Mouse (Mus musculus): ENCODE data around the gene Map2k6.
"Not testable (repeated sequence)": the region's sequence is repeated elsewhere in the genome, so short reads cannot be mapped to it uniquely, and the experiment has no call there.

Gene Map2k6

GRCm38 (mm10) chr11:110398553-110399239 lies at the start of gene Map2k6:
TSS of gene Map2k6 (plus strand) at chr11:110399122.
- peak; percentile 81 to 88 for DNase-seq

DNA sequence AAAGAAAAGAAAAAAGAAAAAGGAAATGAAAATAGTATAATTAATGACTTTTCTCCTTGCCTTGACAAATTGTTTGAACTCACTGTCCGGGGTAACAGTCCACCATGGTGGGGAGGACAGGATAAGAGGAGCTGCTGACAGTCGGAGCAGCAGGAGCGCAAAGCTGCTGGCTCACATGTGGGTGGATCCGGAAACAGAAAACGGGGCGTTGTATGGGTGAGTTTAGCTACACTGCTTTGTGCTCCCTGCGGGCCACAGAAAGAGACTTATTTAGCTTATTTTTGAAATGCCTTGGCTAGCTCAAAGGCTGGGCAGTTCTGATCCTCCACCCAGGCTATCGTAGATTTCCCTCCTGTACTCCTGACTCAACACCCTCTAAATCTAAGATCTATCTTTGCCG lies 44.7 kb upstream of the Map2k6 start:
- no peak for DNase-seq

- not testable (repeated sequence) for DNase-seq
Observed at GRCm38 (mm10) chr11:110355131-110355530, 43.8 kb upstream of the Map2k6 start.

GRCm38 (mm10) chr11:110357756-110358551 lies 41.0 kb upstream of the Map2k6 start:
- peak; percentile 30 to 69 for DNase-seq

DNA sequence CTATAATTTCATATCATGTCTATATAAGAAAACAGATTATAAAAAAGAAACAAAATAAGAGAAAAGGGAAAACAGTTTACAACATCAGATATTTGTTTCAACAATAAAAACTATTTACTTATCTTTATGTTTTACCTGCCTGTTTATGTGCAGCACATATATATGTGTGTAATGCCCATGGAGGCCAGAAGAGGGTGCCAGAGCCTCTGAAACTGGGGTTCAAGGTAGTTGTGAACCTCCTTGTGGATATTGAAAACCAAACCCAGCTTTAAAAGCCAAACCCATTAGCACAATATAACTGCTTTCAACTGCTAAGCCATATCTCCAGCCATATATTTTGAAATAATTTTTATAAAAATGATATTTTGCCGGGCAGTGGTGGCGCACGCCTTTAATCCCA lies 33.9 kb upstream of the Map2k6 start:
- DNase-seq: peak in 1 of 2 experiments; percentile 41

DNA sequence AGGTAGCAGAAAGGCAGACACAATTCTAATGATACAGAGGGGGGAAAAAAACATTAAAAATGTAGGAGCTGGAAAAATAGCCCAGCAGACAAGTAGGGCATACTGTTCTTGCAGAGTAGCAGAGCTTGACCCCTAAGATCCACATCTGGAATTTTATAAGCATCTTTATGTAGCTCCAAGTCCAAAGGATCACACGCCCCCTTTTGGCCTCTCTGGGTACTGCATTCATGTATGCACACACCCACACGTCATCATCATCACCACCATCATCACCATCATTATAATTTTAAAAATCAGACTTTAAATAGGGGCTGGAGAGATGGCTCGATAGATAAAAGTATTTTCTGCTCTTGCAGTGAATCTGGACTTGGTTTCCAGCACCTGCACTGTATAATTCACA lies 32.0 kb upstream of the Map2k6 start:
- DNase-seq: no peak

- DNase-seq: no peak
Observed at GRCm38 (mm10) chr11:110367638-110368037, 31.3 kb upstream of the Map2k6 start.

GRCm38 (mm10) chr11:110369312-110370019 lies 29.5 kb upstream of the Map2k6 start:
- no peak for DNase-seq

DNA sequence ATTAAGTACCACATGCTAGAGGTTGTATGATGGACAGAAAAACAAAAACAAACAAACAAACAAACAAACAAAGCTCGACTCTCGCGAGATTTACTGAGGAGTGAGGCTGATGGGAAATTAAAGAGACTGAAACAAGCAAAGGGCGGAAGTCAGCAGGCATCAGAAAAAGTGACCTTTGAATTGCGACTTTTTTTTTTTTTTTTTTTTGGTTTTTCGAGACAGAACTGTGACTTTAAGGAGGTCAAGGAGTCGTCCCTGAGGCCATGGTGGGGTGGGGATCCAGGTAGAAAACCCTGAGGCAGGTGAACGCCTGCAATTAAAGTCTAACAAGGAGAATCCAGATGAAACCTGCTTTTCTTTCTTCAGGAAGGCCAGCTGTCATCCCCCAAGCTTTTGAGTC lies 27.1 kb upstream of the Map2k6 start:
- no peak for DNase-seq

- DNase-seq: no peak
Observed at GRCm38 (mm10) chr11:110372266-110372954, 26.5 kb upstream of the Map2k6 start.

DNA sequence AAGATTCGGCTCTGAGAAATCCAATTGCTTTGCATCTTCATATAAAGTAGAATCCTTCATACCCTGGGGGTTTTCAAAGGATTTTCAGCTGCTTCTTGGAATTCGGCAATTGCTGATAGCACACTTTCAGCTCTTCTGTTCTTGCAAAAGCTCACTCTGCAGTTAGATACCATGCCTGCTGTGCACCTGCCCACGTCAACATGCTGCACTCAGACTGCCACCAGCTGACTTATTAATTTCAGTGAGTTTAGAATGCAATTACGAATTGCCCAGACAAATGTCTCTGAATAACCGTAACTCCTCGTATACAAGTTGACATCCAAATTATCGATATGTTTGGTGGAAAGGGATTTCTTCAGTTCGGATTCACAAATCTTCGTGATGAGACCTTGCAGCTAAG lies 24.9 kb upstream of the Map2k6 start:
- no peak for DNase-seq

- DNase-seq: peak; percentile 44 to 49
Observed at GRCm38 (mm10) chr11:110379661-110380309, 19.1 kb upstream of the Map2k6 start.

DNA sequence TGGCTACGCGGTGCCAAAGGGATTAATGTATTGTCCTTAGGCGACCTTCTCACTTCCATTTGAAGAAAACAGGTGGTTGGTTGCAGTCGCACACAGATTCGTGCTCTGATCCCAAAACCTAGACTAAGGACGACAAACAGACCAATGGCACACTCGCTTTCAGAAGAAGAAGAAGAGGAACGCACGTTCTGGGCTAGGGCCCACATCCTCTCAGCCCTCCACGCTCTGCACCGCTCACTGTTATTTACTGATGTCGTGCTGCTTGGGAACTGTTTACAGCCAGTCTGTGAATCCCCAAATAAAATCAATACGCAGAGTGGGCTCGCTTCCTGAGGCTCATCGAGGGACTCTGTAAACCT lies 18.6 kb upstream of the Map2k6 start:
- no peak for DNase-seq

DNA sequence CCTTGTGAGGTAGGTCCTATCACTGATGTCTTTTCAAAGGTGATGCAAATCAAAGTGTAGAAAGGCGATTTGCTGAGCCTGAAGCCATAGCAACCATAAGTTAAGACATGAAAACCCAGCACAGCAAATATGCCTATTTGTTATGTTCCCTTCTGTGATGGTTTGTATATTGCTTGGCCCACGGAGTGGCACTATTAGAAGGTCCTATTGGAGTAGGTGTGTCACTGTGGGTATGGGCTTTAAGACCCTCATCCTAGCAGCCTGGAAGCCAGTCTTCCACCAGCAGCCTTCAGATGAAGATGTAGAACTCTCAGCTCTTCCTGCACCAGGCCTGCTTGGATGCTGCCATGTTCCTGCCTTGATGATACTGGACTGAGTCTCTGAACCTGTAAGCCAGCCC lies 13.4 kb upstream of the Map2k6 start:
- no peak for DNase-seq

DNA sequence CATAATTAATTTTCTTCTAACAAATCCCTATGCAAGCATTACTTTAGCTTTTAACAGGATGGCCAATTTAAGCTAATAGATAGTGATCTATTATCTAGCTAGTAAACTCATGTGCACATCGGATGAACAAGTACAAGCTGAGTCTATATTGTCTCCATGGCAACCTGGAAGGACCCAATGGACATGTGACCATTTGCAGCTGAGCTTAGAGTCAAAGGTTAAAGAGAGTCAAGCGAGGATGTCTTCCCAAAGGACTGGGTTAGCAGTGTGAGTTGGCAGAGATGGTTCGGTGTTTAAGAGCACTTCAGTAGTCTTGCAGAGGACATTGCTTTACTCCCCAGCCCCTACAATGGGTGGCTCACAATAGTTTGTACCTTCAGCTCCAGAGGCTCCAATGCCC lies 6.2 kb upstream of the Map2k6 start:
- DNase-seq: no peak

GRCm38 (mm10) chr11:110394788-110395452 lies 4.0 kb upstream of the Map2k6 start:
- no peak for DNase-seq

DNA sequence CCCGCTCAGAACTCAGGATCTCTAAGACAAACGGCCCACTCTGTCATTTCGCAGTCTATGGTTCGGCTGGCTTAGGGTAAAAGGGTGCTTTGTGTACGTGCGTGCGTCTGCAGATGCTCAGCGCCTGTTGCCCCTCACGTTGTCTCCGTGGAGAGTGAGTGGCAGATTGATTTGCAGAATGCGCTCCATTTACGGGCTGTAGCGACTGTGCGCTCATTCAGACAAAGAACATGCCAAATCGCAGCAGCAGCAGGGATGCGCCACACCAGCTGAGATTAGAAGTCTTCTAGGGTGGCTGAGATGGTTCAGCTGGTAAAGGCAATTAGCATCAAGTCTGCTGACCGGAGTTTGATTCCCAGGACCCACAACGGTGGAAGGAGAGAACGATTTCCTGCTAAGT lies 2.8 kb upstream of the Map2k6 start:
- DNase-seq: no peak

GRCm38 (mm10) chr11:110399240-110400150 lies 573 bp downstream of the Map2k6 start:
- no peak for DNase-seq

- DNase-seq: no peak
Observed at GRCm38 (mm10) chr11:110400283-110400682, 1.4 kb downstream of the Map2k6 start.

- no peak for DNase-seq
Observed at GRCm38 (mm10) chr11:110402671-110403070, 3.7 kb downstream of the Map2k6 start.

DNA sequence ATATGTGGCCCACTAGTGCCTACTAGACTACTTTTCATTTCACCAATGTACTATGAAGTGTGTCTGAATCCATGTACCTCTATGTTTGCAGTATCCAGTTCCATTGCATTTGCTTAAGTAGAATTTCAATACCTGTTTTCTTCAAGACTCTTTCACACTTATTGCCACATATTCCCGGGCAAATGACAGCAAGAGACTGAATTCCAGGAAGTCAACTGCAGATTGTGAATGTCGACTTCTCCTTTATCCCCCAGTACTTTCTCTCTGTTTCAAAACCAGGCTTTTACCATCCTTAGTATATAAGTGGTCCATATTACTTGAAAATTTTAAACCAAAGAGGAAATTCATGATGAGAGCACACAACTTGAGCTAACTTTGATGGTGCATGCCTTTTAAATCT lies 4.7 kb downstream of the Map2k6 start:
- no peak for DNase-seq

Data from cerebellum, postnatal 25 days (tissue).